Mouse (Mus musculus) cortical plate, adult 2 months (tissue): Measurements from ENCODE around the gene Ttyh1.

ENCODE experiments used
- CTCF ChIP-seq: fragments of 200-500 bp; IDR thresholded peaks from 2 replicates; pipeline ENCODE4 v1.5.1; 2011; ENCODE audit warnings: mild to moderate bottlenecking, control low read depth, low read length; ENCODE audit not compliant: insufficient read depth; ENCODE audit errors: extremely low read depth
- POLR2A ChIP-seq: fragments of 200-500 bp; IDR thresholded peaks from 2 replicates; pipeline ENCODE4 v1.6.1; 2011; ENCODE audit warnings: mild to moderate bottlenecking, low read length, control low read depth; ENCODE audit not compliant: insufficient read depth; ENCODE audit errors: extremely low read depth

DNA sequence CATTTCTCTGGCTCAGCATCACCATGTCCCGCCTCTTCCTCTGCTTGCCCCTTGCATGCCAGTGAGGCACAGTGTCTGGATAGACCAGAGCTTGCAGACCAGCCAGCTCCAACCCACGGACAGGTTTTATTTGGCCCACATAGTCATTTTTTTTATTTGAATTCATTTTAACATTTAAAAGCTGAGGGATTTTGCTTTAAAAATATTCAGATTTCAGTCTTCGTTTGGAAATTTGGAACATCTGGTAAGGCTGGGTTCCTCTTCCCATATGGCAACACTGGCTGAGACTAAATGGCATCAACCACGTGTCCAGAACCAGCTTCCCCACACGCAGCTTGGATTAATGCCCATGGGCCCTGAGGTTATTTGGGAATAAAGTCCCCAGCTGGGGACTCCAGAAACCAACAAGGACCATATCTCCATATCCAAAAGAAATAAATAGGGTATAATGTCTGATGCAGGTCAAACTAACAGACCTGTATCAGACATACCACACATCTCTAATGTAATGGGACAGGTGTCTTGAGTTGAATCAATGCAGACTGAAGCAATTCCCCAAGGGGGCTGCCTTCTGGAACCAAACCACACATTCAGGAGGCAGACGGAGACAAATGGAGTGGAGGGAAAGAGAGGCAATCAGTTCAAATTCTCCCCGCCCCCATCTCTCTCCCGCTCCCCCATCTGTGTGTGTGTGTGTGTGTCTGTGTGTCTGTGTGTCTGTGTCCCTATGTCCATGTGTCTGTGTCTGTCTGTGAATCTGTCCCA lies 2.0 kb upstream of the Ttyh1 start:
- TF ChIP-seq CTCF, result no peak
- no peak for TF ChIP-seq POLR2A
